Mouse (Mus musculus) T-helper 1 cell (primary cell): ENCODE data around the gene Gm20917.
"Not testable (repeated sequence)": the region's sequence is repeated elsewhere in the genome, so short reads cannot be mapped to it uniquely, and the experiment has no call there.

Source experiments
- in situ Hi-C: fragments of 300-600 bp; cut with MboI, MseI; formaldehyde crosslinking; loops from one replicate; pipeline ENCODE4 v1.15.1; 2025; ENCODE audit warnings: high pct_unique_total_duplicates

Gm20917 gene

DNA sequence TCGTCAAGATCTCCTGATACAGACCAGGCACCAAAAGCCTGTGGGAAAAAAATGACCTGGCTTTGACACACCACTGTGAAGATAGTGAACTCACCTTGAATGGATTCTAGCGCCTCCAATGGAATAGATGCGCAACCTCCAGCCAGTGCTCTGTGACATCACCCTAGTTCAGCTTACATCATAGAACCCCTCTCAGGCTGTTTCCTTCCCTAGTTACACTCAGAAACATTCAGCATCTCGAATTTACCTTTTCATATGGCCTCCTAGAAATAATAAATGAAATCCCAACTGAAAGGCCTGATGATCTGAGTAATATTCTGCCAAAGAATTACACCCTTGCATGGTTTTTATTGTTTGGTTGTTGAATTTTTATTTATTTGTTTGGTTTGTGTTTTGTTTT, at the start of gene Gm20917:
Gene Gm20917, minus strand, starts transcription at position 101 of the 400 bp plus-strand sequence.
- in situ Hi-C loops, result not testable (repeated sequence)
